Mouse (Mus musculus) heart, embryonic 15.5 days (tissue): ENCODE results near the gene Rbms3. TPM values are rescaled to one million over a fixed set of nuclear protein-coding genes. Genes with fewer than 3 reads are reported as not detected.

Experiments
- ATAC-seq: fragments of 200-750 bp; cut with Nextera tagmentation; replicated peaks from 2 replicates; pipeline ENCODE4 v1.8.0; 2017; ENCODE audit warnings: low read depth, moderate TSS enrichment; ENCODE audit not compliant: insufficient number of reproducible peaks, insufficient read depth, low FRiP score
- H3K27ac ChIP-seq: fragments of 300-500 bp; sonication (generic); 2 replicates; pipeline ENCODE4 v1.5.1; 2015; ENCODE audit warnings: mild to moderate bottlenecking, inconsistent platforms
- H3K27me3 ChIP-seq: fragments of 300-500 bp; sonication (generic); 2 replicates; pipeline ENCODE4 v1.6.1; 2015; ENCODE audit warnings: inconsistent platforms
- H3K36me3 ChIP-seq: fragments of 300-500 bp; sonication (generic); 2 replicates; pipeline ENCODE4 v1.6.1; 2015; ENCODE audit warnings: mild to moderate bottlenecking, inconsistent platforms
- H3K4me1 ChIP-seq: fragments of 300-500 bp; sonication (generic); replicated peaks from 2 replicates; pipeline ENCODE4 v1.6.1; 2015; ENCODE audit warnings: inconsistent platforms
- H3K4me2 ChIP-seq: fragments of 300-500 bp; sonication (generic); 2 replicates; pipeline ENCODE4 v1.6.1; 2015; ENCODE audit warnings: inconsistent platforms, mild to moderate bottlenecking, moderate library complexity
- H3K4me3 ChIP-seq: fragments of 300-500 bp; sonication (generic); 2 replicates; pipeline ENCODE4 v1.5.1; 2015; ENCODE audit warnings: mild to moderate bottlenecking, inconsistent platforms
- H3K9ac ChIP-seq: fragments of 300-500 bp; sonication (generic); 2 replicates; pipeline ENCODE4 v1.6.1; 2015; ENCODE audit warnings: mild to moderate bottlenecking, inconsistent platforms
- H3K9me3 ChIP-seq: fragments of 300-500 bp; sonication (generic); replicated peaks from 2 replicates; pipeline ENCODE4 v1.6.1; 2016; ENCODE audit warnings: inconsistent platforms
- WGBS: fragments of 180-500 bp; shearing (Covaris S2); methylation state at CpG from one replicate; pipeline ENCODE4 v1.1.7; 2015; ENCODE audit warnings: mixed read lengths; 5-methylcytosine and 5-hydroxymethylcytosine counted together
- polyA plus RNA-seq: library from polyadenylated mRNA; unstranded; fragments of >200 nt; fragmentation: Nextera tagmentation; extraction: Ambion mirVana; gene quantifications from 2 replicates; pipeline ENCODE4 v1.2.1, GENCODE M21; 2015

The Rbms3 gene
- polyA plus RNA-seq, 1 experiment from 2014 or later, result 36.5 TPM

DNA sequence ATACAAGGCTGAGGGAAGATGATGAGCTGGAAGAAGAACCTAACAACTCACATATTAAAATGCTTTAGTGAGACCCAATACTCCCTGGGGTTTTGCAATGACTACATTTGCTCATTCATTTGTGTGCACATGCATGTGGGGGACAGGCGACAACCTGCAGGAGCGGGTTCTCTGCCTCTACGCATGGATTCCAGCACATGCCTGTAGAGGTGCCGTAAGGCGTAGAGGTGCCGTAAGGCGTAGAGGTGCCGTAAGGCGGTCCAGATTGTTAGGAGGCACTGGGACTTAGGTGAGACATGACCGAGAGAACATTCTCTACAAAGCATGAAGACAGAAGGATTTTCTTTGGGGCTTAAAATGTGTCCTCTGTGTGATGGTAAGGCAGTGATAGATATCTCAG lies 1033.7 kb downstream of the Rbms3 start:
- WGBS, result 94% methylated on average over 10 of the region's 10 CpGs
- H3K27ac ChIP-seq, result no peak overlapping the region
- H3K4me1 ChIP-seq, result 0 out of 2 replicates have a peak, but pooled peaks cover 7% of the 10 kb centered on the region
- H3K27me3 ChIP-seq, result no peaks in the 10 kb centered on the region
- H3K4me3 ChIP-seq, result no peak overlapping the region
- no peaks in the 10 kb centered on the region for H3K9me3 ChIP-seq
- H3K4me2 ChIP-seq, result no peak overlapping the region
- H3K36me3 ChIP-seq, result no peaks in the 10 kb centered on the region
- H3K9ac ChIP-seq, result no peak overlapping the region
- no peak for ATAC-seq

DNA sequence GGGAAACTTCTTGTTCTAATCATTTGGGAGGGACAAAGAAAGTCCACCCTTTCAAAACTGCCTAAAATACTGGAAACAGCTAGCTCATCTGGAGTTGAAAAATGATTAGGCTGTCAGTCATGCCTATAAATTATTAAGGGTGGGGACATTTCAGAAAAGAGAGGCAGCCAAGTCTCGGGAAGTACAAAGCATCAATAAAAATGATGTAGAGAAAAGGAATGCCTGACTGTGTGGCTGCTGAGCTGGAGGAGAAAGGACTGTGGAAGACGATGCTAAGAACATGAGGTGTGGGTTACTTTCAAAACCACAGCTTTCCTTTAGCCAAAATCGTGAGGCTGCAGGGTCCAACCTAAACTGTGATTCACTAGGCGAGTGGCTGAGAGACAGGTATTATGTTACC lies 1037.2 kb downstream of the Rbms3 start:
- Histone ChIP-seq H3K9ac (no peak overlapping the region), H3K4me3 (no peak overlapping the region)

DNA sequence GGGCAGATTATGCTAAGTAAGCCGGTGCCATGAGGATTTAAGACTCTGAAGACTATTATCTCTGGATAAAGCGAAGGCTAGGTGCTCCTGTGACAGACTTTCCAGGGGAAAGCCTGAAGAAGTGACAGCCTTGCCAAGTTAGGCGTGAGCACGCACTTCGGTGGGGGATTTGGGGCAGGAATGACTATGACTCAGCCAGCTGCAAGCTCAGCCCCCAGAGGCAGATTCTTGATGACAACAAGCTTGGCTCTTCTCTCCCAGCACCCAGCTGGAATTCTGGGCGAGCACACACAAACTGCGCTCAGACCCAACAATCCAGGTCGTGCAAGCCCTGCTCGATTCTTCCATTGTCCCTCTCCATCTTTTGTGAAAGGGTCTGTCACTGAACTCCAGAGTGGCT lies 1038.6 kb downstream of the Rbms3 start:
- H3K4me3 ChIP-seq, result no peak overlapping the region
- H3K36me3 ChIP-seq, result no peaks in the 10 kb centered on the region
- H3K9me3 ChIP-seq, result no peaks in the 10 kb centered on the region
- no peak for ATAC-seq
- no peak overlapping the region for H3K4me2 ChIP-seq
- no peak overlapping the region for H3K27ac ChIP-seq
- 0 out of 2 replicates have a peak, but pooled peaks cover 9% of the 10 kb centered on the region for H3K4me1 ChIP-seq
- whole genome bisulfite sequencing, result 64% methylated on average over 9 of the region's 9 CpGs
- no peaks in the 10 kb centered on the region for H3K27me3 ChIP-seq
- H3K9ac ChIP-seq, result no peak overlapping the region

More for the DNA sequence above, 1037.2 kb downstream of the Rbms3 start:
- ATAC-seq, result no peak
- no peaks in the 10 kb centered on the region for H3K36me3 ChIP-seq
- H3K27ac ChIP-seq, result no peak overlapping the region
- H3K27me3 ChIP-seq, result no peaks in the 10 kb centered on the region
- 0 out of 2 replicates have a peak, but pooled peaks cover 9% of the 10 kb centered on the region for H3K4me1 ChIP-seq
- WGBS, result 73% methylated on average over 4 of the region's 4 CpGs
- H3K4me2 ChIP-seq, result no peak overlapping the region
- no peaks in the 10 kb centered on the region for H3K9me3 ChIP-seq

DNA sequence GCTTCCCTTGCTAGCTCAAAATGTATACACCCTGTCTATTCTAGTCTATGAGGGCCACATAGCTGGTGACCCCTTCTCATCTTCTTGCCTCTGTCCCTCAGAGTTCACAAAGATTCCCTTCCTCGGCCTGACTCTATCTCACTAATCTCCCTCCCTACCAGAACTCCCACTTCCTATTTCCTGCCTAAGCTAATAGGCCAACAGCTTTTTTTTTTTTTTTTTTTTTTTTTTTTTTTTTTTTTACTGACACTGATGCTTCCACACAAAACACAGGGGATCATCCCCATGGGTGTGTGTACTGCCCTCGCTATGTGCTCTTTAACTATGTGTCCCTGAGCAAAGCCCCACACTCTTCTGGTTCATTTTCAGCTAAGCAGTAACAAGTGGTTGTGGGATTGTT lies 1060.0 kb downstream of the Rbms3 start:
- Histone ChIP-seq H3K27me3 (no peaks in the 10 kb centered on the region), H3K27ac (no peak overlapping the region), H3K9ac (no peak overlapping the region), H3K4me1 (no peaks in the 10 kb centered on the region), H3K36me3 (no peaks in the 10 kb centered on the region), H3K4me2 (no peak overlapping the region), H3K4me3 (no peak overlapping the region), H3K9me3 (no peaks in the 10 kb centered on the region)
- ATAC-seq, result no peak
- WGBS, result 63% methylated on average over 2 of the region's 2 CpGs

DNA sequence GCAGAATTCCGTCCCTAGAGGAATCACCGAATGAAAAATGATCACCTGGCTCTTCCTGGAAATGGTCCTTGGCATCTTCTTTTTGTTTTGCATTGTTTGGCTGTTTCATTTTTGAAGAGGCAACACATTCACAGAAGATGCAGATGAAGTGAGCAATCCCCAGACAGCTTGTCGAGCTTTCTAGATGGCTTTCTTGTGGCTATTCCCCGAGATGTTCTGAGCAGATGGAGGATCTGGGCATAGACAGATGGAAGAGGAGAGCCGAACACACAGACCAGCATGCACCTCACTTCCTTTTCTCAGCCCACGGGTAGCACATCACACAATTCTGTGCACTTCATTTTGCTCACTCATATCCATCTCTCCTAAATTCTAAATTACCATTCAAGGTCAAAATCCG lies 1063.0 kb downstream of the Rbms3 start:
- Histone ChIP-seq H3K4me3 (no peak overlapping the region), H3K27me3 (no peaks in the 10 kb centered on the region), H3K9me3 (no peaks in the 10 kb centered on the region), H3K36me3 (no peaks in the 10 kb centered on the region), H3K9ac (no peak overlapping the region), H3K4me2 (no peak overlapping the region), H3K27ac (no peak overlapping the region), H3K4me1 (no peaks in the 10 kb centered on the region)
- no peak for ATAC-seq
- 86% methylated on average over 7 of the region's 7 CpGs for WGBS

DNA sequence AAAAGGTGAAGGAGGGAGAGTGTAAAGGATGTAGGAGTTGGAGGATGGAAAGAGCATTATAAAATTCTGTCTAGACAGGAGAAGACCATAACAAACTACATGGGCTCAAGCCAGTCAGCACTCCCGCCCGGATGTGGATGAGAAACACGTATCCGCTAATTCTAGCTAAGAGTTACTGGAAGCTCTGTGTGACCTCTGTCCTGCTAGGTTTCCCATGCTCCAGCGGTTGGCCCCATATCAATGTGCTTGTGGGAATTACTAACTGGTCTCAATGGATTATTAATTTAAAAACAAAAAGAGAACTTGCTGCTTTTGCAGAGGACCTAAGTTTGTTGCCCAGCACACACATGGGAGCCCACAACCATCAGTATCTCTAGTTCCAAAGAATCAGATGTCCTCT lies 1071.9 kb downstream of the Rbms3 start:
- Histone ChIP-seq H3K4me3 (no peak overlapping the region), H3K36me3 (no peaks in the 10 kb centered on the region), H3K27me3 (no peaks in the 10 kb centered on the region), H3K9ac (no peak overlapping the region), H3K27ac (no peak overlapping the region), H3K4me2 (no peak overlapping the region), H3K4me1 (no peaks in the 10 kb centered on the region), H3K9me3 (no peaks in the 10 kb centered on the region)
- no peak for ATAC-seq
- 85% methylated on average over 5 of the region's 5 CpGs for WGBS

DNA sequence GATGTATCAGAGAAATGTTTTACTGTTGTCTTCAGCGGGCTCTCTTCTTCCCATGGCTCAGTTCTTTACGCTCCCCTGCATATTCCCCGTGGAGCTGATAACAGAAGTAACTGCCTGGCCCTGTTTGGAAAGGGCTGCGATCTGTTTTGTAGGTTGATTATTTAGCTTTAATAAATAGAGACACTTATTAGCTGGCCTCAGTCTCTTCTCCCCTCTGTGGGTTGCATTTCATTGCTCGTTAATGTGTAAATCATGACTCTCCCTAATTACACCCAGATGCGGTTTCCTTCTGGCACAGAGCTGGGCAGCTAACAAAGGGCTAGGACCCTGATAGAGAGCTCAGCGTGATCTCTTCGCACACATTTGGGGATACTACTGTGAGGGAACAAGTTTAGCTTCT lies 1073.1 kb downstream of the Rbms3 start:
- H3K4me3 ChIP-seq, result no peak overlapping the region
- H3K27ac ChIP-seq, result no peak overlapping the region
- H3K4me1 ChIP-seq, result no peaks in the 10 kb centered on the region
- WGBS, result 35% methylated on average over 8 of the region's 8 CpGs
- no peaks in the 10 kb centered on the region for H3K36me3 ChIP-seq
- H3K9ac ChIP-seq, result no peak overlapping the region
- no peak for ATAC-seq
- H3K4me2 ChIP-seq, result peak overlapping the region; percentile 33
- H3K27me3 ChIP-seq, result no peaks in the 10 kb centered on the region
- H3K9me3 ChIP-seq, result no peaks in the 10 kb centered on the region

DNA sequence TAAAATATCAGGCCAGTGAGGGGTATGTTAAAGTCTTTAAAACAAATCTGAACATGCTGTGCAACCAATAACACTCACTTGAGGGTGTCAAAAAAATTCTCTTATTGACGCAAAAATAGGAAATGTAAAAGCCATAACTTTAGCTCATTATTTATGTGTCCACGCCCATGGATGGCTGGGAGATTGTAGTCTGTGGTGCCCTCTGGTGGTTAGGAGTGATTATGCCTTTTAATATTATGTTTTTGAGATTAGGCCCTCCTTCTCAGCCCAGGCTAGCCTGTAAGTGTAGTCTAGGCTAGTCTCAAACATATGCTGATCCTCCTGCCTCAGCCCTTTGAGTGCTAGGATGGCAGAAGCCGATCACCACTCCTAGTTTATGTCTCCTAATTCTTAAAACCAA lies 1076.5 kb downstream of the Rbms3 start:
- Histone ChIP-seq H3K4me3 (no peak overlapping the region), H3K9me3 (no peaks in the 10 kb centered on the region)
- WGBS, result 78% methylated on average over 3 of the region's 3 CpGs

DNA sequence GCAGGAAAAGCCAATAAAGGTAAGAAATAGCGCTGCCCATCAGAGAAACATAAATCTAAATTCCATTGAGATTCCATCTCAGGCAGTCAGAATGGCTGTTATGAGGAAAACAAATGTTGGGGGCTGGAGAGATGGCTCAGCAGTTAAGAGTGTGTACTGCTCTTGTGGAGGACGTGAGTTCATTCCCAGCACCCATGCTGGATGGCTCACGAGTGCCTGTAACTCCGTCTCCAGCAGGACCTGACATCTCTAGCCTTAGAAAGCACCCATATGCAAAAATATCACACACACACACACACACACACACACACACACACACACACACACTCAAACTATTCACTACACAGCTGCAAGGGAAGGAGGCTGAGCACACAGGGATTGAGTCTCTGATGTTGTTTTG lies 1083.6 kb downstream of the Rbms3 start:
- ATAC-seq, result no peak
- H3K27me3 ChIP-seq, result no peaks in the 10 kb centered on the region
- H3K4me1 ChIP-seq, result no peaks in the 10 kb centered on the region
- WGBS, result 87% methylated on average over 4 of the region's 4 CpGs
- H3K4me3 ChIP-seq, result no peak overlapping the region
- H3K36me3 ChIP-seq, result no peaks in the 10 kb centered on the region
- no peak overlapping the region for H3K4me2 ChIP-seq
- no peak overlapping the region for H3K9ac ChIP-seq
- H3K27ac ChIP-seq, result no peak overlapping the region
- no peaks in the 10 kb centered on the region for H3K9me3 ChIP-seq

More for the DNA sequence above, 1076.5 kb downstream of the Rbms3 start:
- Histone ChIP-seq H3K4me1 (no peaks in the 10 kb centered on the region), H3K27me3 (no peaks in the 10 kb centered on the region), H3K4me2 (no peak overlapping the region), H3K9ac (no peak overlapping the region), H3K36me3 (no peaks in the 10 kb centered on the region), H3K27ac (no peak overlapping the region)
- ATAC-seq, result no peak

DNA sequence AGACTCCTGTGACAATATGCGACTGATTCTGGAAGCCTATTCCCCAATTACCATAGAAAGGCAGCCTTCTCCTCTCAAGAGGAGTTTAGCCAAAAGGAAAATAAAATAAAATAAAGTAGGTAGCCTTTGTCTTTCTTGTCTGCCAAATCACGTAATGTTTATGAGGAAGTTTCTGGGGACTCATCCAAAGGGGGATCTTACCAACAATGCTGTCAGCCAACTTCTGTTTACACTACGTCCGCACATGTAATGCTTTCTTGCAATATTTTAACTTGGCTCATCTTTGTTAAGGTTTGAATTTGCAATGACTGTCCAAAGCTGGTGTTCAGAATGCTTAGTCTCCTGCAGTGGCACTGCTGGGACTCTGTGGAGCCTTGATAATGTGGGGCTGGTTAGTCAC lies 1086.9 kb downstream of the Rbms3 start:
- Histone ChIP-seq H3K4me3 (no peak overlapping the region), H3K9me3 (no peaks in the 10 kb centered on the region), H3K9ac (no peak overlapping the region), H3K36me3 (no peaks in the 10 kb centered on the region), H3K27me3 (no peaks in the 10 kb centered on the region), H3K27ac (no peak overlapping the region), H3K4me1 (no peaks in the 10 kb centered on the region), H3K4me2 (no peak overlapping the region)
- no peak for ATAC-seq
- 82% methylated on average over 4 of the region's 4 CpGs for WGBS

DNA sequence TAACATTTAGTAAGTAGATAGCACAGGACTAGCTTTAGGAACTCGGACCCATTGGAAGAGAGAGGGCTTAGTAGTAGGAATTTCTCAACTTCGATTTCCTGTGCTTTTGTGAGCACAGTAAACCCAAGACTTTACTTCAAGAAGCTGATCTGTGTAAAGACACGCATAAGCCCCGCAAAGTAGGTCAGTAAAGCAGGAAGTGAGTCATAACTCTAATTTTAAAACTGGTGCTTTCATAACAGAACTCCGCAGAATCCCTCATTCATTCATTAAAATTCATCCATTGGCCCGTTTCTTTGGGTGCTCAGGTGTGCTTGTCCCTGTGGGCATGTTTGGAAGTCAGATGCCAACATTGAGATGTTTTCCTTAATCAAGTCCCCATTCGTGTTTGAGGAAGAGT lies 1087.7 kb downstream of the Rbms3 start:
- Histone ChIP-seq H3K36me3 (no peaks in the 10 kb centered on the region), H3K27me3 (no peaks in the 10 kb centered on the region), H3K9me3 (no peaks in the 10 kb centered on the region), H3K27ac (no peak overlapping the region), H3K4me1 (no peaks in the 10 kb centered on the region), H3K4me3 (no peak overlapping the region), H3K9ac (no peak overlapping the region), H3K4me2 (no peak overlapping the region)
- 68% methylated on average over 7 of the region's 7 CpGs for WGBS
- no peak for ATAC-seq

DNA sequence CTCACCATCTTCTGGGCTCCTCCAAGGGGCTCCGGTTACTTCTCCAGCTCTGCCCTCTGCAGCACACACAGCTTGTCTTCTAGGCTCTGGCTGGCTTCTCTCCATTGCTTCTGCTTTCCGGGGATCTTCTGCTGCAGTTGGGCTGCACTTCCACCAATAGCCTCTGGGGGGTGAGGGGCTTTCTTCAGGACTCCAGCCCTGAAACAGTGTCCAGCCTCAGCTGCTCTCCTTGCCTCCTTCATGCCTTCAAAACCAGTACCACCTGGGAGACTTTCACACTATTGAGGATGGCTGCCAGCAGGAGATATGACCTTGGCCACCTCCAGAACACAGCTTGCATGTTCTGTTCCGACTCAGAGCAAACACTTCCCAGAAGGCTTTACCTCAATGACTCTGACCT lies 1094.0 kb downstream of the Rbms3 start:
- Histone ChIP-seq H3K4me2 (no peak overlapping the region), H3K36me3 (no peaks in the 10 kb centered on the region), H3K4me1 (no peaks in the 10 kb centered on the region), H3K9me3 (peaks cover 5% of the 10 kb centered on the region; the same call in 1 of the 2 replicates), H3K27ac (no peak overlapping the region), H3K27me3 (no peaks in the 10 kb centered on the region), H3K4me3 (no peak overlapping the region), H3K9ac (no peak overlapping the region)
- WGBS, result 63% methylated on average over 3 of the region's 3 CpGs
- no peak for ATAC-seq
